Mouse (Mus musculus) urinary bladder, postnatal 14 days (tissue): ENCODE data around the gene 1810010H24Rik.
"Not testable (repeated sequence)": the region's sequence is repeated elsewhere in the genome, so short reads cannot be mapped to it uniquely, and the experiment has no call there.

Experiments used
- DNase-seq: peaks from one replicate; pipeline ENCODE4 v3.0.0; 2021; ENCODE audit warnings: low spot score

1810010H24Rik gene

DNA sequence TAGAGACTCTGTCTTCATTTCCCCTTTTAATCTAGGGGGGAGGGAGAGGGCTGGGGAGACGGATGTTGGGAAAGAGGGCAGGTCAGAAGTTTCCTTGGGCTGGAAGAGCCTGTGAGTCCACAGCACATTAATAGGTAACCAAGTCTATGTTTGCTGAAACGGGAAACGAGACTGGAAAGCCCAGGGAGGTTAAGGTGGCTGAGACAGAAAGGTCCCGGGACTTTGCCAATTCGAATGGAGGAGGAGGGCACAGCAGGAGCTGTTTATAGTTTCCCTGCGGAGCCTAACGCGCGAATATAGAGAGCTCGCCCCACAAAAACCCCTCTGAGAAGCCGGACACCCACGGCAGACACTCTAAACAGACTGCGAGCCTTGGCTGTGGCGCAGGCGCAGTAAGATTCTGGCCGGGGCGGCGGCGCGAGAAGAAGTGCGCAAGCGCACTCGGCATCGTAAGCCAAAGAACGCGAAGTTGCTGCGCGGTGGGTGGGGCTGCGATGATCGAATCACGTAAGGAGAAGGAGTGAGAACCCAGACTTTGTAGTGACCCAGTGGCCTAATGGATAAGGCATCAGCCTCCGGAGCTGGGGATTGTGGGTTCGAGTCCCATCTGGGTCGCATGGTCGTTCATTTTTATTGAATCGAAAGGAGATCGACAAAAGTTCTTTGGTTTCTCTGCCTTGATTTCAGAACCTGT, 13.0 kb upstream of the 1810010H24Rik start:
- DNase-seq: peak; percentile 97

GRCm38 (mm10) chr11:107014020-107014585, 11.4 kb upstream of the 1810010H24Rik start:
- DNase-seq: no peak

- DNase-seq: no peak
These were observed 10.7 kb upstream of the 1810010H24Rik start for GRCm38 (mm10) chr11:107014597-107015309.

- DNase-seq: not testable (repeated sequence)
These were observed 9.8 kb upstream of the 1810010H24Rik start for GRCm38 (mm10) chr11:107015535-107016187.

- DNase-seq: no peak
These were observed 8.6 kb upstream of the 1810010H24Rik start for GRCm38 (mm10) chr11:107016893-107017292.

DNA sequence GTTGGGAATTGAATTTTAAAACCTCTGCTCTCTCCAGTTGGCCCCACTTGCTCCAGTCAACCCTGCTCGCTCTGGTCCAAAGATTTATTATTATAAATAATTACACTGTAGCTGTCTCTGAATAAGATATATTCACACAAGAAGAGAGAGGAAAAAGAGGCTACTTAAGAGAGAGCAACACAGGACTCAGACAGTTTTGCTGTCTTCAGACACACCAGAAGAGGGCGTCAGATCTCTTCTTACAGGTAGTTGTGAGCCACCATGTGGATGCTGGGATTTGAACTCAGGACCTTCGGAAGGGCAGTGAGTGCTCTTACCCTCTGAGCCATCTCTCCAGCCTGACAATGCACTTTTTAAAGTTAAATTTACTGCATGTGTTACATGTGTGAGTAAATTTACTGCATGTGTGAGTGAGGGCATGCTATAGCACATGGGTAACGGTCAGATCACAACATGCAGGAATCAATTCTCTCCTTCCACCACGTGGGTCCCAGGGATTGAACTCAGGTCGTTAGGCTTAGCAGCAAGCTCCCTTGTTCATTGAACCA, 8.1 kb upstream of the 1810010H24Rik start:
- DNase-seq: no peak

DNA sequence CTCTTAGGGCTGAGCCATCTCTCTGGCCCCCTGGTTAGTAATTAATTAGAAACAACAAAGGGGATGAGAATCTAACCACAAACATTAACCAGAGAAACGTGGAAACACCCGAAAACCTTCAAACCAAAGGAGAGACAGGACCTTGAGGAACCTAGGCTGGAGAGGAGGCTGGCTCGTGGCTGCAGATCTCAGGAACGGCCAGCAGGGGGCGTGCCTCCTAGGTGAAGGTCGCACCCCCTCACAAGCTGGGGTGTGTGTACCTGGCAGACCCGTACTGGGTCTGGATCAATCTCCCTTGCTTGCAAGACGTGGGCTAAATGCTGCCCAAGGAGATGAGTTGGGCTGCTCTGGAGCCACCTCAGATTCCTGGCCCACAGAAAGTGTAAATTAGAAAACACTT, 6.9 kb upstream of the 1810010H24Rik start:
- no peak for DNase-seq

DNA sequence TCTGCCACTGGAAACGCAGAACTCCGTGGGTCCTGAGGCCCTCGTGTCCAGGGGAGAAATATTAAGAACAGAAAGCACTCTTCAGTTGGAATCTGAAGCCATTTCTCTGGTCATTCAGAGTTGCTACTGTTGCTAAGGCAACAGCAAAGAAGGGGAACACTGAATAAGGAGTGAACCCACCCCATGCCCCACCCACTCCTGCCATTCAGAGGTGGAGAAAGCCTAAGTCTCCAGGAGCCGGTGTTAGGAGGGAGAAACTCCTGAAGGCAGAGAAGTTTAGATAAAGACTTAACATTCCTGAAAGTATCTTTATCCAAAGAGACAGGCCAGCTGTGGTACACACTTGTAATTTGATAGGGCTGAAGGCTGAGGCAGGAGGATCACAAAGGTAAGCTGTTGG, 6.2 kb upstream of the 1810010H24Rik start:
- DNase-seq: no peak

- DNase-seq: not testable (repeated sequence)
These were observed 5.8 kb upstream of the 1810010H24Rik start for GRCm38 (mm10) chr11:107019722-107020121.

DNA sequence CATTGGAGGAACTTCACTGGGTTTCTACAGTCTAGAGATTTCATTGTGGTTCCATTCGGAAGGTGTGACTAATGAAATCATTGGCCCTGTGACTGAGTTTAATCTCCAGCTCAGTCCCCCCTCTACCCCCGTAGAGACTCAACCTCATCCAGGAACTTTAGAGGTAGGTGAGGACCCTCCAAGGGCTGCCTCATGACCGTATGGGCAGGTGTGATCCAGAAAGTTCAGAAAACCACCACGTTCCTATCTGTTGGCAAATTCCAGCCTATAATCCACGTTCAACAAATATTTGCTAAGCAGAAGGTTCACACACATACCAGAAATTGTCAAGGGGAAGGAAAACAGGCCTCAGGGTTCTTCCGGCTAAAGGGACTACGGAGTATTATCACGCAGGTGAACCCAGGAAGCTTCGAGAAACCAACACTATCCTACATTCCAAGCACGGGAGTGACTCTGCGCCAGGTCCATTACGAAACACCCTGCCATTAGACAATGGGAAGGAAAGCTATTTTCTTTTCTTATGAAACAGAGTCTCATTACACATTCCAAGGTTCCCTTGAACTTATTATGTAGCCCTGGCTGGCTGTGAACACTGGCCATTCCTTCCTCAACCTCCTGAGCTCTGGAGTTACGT, 3.3 kb upstream of the 1810010H24Rik start:
- DNase-seq: no peak

DNA sequence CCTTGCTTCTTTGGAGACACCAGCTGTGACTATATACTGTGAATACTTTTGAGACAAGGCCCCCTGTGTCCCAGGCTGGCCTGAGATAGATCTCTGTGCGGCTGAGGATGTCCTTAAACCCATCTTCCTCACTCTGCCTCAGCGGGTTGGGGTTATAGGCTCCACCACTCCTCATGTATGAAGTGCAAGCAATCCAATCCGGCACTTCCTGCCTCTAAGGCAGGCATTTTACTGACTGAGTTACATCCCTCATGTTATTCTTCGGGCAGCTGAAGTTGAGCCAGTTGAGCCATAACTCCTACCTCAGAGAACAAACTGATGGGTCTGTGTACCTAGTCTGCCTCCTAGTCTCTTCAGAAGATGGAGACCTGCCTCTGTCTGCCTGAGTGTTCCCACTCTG, 1.1 kb upstream of the 1810010H24Rik start:
- no peak for DNase-seq

DNA sequence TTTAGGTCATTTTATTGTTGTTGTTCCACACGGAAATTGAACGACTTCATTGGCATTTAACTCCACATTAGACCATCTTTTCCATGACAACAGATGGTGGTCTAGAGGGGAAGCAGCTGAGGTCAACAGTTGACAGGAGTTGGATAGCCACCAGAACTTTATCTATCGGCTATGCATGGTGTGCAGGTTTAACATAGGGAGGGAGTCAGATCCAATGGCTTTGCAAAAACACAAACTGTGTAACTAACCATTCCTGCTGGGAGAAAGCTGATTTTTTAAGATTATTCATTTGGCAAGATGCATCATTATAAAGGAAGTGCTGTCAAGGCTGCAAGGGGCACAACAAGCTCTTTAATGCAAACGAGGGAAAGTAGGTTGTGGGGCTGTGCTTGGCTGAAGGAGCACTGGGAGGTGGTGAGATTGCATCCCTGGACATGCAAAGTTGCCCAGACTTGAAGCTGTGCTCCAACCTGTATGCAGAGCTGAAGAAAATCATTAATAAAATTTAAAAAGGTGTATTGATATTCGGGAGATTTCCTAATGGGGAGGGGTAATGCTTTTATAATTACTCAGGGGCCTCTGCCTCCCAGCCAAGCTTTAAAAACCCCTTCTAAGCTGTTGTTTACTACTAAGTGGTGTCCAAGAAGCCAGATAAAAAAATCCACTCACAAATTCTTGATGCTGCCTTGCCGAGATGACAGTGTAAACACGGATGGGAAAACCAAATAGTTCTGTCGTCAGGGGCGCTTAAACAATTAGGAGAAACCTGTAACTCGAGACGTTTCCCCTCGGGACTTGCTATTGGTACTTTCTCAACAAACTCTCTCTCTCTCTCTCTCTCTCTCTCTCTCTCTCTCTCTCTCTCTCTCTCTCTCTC, 1.3 kb downstream of the 1810010H24Rik start:
- DNase-seq: no peak

DNA sequence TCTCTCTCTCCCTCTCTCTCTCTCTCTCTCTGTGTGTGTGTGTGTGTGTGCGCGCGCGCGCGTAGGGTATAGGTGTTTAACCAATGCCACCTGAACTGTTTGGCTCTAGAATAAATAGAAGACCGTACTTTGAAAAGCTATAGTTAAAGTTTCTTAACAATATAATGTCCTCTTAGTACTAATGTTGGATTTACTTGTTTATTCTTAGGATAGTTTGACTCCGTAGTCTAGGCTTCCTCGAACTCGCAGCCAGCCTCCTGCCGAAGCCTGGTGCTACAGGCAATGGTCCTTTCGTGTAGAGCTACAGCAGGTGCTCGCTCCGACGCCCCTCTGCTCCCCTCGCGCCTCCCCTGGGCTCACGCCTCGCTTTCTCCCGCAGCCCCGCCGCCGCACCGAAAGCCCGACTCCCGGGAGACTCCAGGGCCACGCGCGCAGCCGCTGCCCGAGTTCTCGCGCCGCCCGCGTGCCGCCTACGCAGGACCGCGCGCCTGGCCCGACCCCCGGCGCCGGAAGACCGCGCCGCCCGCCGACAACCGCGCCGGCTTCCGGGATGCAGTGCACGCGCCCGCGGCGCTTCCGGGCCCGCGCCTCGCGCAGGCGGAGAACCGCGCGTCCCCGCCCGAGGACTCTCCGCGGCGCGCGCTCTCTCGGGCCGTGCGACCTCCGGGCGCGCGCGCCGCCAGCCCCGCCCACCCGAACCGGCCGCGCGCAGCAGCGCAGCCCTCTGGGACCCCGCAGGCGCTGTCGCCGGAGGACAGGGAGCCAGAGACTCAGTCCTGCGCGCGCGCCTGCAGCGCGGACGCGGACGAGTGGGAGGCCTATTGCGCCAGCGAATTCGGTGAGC, 2.2 kb downstream of the 1810010H24Rik start:
- peak; percentile 85 for DNase-seq

GRCm38 (mm10) chr11:107028275-107028618, 2.8 kb downstream of the 1810010H24Rik start:
- no peak for DNase-seq

- DNase-seq: no peak
These were observed 3.3 kb downstream of the 1810010H24Rik start for GRCm38 (mm10) chr11:107028754-107029153.

- DNase-seq: no peak
These were observed 4.1 kb downstream of the 1810010H24Rik start for GRCm38 (mm10) chr11:107029536-107029935.

DNA sequence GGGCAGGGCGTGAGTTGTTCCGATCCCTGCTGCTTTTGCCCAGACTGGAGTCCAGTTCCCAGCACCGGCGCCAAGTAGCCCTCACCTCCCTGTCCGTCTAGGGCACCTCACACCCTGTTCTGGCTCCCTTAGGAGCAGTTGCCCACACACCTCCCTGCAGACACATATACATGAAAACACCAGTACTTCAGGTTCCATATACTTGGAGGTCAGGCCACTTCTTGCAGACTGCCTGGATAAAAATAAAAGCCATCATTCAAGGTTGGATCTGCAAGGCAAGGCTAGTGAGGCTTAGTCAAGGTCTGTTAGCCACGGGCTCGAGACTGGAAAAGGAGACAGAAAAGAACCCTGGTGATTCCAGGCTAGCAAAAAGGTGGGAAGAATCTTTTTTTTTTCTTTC, 6.2 kb downstream of the 1810010H24Rik start:
- no peak for DNase-seq

DNA sequence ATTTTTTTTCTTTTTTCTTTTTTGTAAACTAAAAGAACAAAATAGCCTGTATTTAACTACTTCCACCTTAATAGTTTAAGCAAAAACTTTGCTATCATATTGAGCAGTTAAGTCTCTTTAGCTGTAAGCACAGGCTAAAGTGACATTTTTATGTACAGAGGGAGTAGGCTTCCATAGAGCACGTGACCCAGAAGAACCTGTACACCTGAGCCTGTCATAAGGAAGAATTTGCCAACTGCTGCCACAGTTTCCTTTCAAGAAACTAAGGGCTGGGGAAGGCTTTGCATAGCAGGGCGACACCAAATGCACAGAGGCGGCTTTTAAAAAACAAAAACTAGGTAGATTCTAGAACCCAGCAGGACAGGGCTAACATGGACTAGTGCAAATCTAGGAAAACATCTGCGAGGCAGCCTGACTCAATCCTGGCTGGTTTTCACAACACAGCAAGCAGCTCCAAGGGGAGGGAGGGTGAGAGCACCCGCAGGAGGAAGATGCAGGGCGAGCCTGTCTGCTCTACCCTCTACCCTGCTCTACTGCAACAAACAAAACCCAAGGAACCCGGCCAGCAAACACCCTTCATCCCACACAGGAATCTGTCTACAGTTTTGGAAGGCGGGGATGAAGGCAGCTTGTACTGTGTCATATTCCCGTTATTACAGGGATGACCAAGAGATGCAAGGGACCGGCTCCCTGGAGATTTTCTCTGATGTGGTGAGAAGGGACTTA, 8.8 kb downstream of the 1810010H24Rik start:
- no peak for DNase-seq

- DNase-seq: no peak
These were observed 13.9 kb downstream of the 1810010H24Rik start for GRCm38 (mm10) chr11:107039417-107039816.
